Mouse (Mus musculus) thymus, adult 2 months (tissue): ENCODE measurements around the gene Atn1. TPM values are rescaled to one million over a fixed set of nuclear protein-coding genes. Genes with fewer than 3 reads are reported as not detected.

Source experiments
- DNase-seq: peaks from one replicate; pipeline ENCODE4 v3.0.0; 2021
- H3K27ac ChIP-seq: fragments of 200-500 bp; 2 replicates; pipeline ENCODE4 v1.5.1; 2012; ENCODE audit warnings: low read length, control low read depth; ENCODE audit not compliant: control insufficient read depth, insufficient read depth
- H3K27me3 ChIP-seq: fragments of 200-500 bp; 2 replicates; pipeline ENCODE4 v1.6.1; 2012; ENCODE audit warnings: mild to moderate bottlenecking, low read length, moderate library complexity, mixed read lengths; ENCODE audit not compliant: control insufficient read depth, insufficient read depth
- H3K36me3 ChIP-seq: fragments of 200-500 bp; 2 replicates; pipeline ENCODE4 v1.6.1; 2012; ENCODE audit warnings: mild to moderate bottlenecking, low read length, moderate library complexity; ENCODE audit not compliant: control insufficient read depth, insufficient read depth
- H3K4me1 ChIP-seq: fragments of 200-500 bp; replicated peaks from 2 replicates; pipeline ENCODE4 v1.6.1; 2012; ENCODE audit warnings: low read length; ENCODE audit not compliant: control insufficient read depth, insufficient read depth
- H3K4me3 ChIP-seq: fragments of 200-500 bp; 2 replicates; pipeline ENCODE4 v1.5.1; 2012; ENCODE audit warnings: mild to moderate bottlenecking, low read length, control low read depth, moderate library complexity; ENCODE audit not compliant: control insufficient read depth, insufficient read depth
- CTCF ChIP-seq: fragments of 200-500 bp; IDR thresholded peaks from 2 replicates; pipeline ENCODE4 v1.5.1; 2012; ENCODE audit warnings: mild to moderate bottlenecking, control low read depth, low read length, moderate library complexity, borderline replicate concordance; ENCODE audit not compliant: control insufficient read depth, poor library complexity, insufficient read depth; ENCODE audit errors: extremely low read depth
- POLR2A ChIP-seq: fragments of 200-500 bp; IDR thresholded peaks from 2 replicates; pipeline ENCODE4 v1.6.1; 2012; ENCODE audit warnings: mild to moderate bottlenecking, low read length, control low read depth, moderate library complexity; ENCODE audit not compliant: control insufficient read depth, poor library complexity, insufficient read depth; ENCODE audit errors: extremely low read depth
- WGBS: fragments of 180-500 bp; shearing (Covaris S2); methylation state at CpG from one replicate; pipeline ENCODE4 v1.1.7; 2018; 5-methylcytosine and 5-hydroxymethylcytosine counted together
- polyA plus RNA-seq: library from polyadenylated mRNA; depleted of rRNA; stranded (reverse); fragments of >200 nt; gene quantifications from 2 replicates; pipeline ENCODE4 v1.2.3, GENCODE M21; 2012

The Atn1 gene
- polyA plus RNA-seq, 1 experiment = 48.3 TPM

DNA sequence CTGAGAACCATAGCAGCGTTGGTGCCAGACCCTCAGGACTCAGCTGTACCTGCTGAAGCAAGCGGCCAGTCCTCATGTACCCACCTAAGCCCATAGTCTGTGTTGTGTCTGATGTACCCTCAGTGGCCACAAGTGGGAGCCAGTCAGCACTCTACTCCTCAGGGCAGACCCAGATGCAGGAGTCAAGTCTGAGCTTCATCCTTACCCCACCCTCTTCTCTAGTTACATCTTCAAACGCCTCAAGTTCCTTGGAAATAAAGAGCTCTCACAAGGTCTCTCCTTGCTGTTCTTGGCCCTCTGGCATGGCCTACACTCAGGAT is 53.6 kb downstream of the Atn1 start:
- Histone ChIP-seq H3K4me1 (no peaks in the 10 kb centered on the region), H3K36me3 (peaks cover 47% of the 10 kb centered on the region), H3K4me3 (no peak overlapping the region), H3K27ac (no peak overlapping the region), H3K27me3 (no peaks in the 10 kb centered on the region)
- DNase-seq = peak; percentile 87
- peak; percentile 80; the same call in 1 of the 2 replicates for TF ChIP-seq CTCF
- no peak for TF ChIP-seq POLR2A
- WGBS = 63% methylated on average over 3 of the region's 3 CpGs

DNA sequence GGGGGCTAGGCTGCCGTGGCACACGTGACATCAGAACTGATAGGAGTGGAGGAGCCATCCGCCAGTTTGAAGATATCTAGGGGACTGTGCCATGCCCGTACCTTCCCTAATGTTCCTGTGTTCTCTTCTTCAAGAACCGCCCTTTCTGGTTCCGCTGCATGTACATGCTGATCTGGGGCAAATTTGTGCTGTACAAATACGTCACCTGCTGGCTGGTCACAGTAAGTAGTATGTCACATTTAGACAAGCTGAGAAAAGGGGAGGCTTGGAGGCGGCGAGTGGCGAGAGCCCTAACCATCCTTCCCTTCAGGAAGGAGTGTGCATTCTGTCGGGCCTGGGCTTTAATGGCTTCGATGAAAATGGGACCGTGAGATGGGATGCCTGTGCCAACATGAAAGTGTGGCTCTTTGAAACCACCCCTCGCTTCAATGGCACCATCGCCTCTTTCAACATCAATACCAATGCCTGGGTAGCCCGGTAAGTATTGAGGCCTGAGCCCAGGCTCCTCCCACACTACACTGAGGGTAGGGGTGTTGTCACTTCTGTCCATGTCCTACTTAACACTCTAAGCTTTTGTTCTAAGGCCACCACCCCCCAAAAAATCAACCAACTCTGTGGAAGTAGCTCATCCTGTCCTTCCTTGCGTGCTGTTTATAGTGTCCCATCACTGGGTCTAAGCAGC is 54.1 kb downstream of the Atn1 start:
- no peak overlapping the region for H3K27ac ChIP-seq
- no peak for DNase-seq
- WGBS = 93% methylated on average over 17 of the region's 17 CpGs
- TF ChIP-seq POLR2A (no peak), CTCF (no peak)
- H3K36me3 ChIP-seq = peaks cover 47% of the 10 kb centered on the region
- no peaks in the 10 kb centered on the region for H3K27me3 ChIP-seq
- H3K4me1 ChIP-seq = no peaks in the 10 kb centered on the region
- no peak overlapping the region for H3K4me3 ChIP-seq

DNA sequence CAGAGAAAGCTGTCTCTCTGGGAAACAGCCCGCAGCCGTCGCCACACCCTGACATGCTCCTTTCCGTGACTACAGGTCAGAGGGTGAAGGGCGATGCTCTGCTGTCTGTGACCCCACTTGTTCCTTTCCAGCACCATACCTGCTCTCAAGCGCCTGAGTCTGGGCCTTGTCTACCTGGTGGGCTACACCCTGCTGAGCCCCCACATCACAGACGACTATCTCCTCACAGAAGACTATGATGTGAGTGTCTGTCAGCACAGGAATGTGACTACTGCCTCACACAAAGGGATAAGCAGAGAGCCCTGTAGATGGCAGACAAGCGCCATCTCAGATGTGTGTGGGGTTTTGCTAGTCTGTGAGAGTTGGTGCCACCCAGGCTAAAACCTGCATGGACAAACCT is 55.0 kb downstream of the Atn1 start:
- Histone ChIP-seq H3K27me3 (no peaks in the 10 kb centered on the region), H3K27ac (no peak overlapping the region), H3K36me3 (peaks cover 45% of the 10 kb centered on the region), H3K4me1 (no peaks in the 10 kb centered on the region), H3K4me3 (no peak overlapping the region)
- TF ChIP-seq POLR2A (no peak), CTCF (no peak)
- 94% methylated on average over 8 of the region's 8 CpGs for WGBS
- peak; percentile 50 for DNase-seq

DNA sequence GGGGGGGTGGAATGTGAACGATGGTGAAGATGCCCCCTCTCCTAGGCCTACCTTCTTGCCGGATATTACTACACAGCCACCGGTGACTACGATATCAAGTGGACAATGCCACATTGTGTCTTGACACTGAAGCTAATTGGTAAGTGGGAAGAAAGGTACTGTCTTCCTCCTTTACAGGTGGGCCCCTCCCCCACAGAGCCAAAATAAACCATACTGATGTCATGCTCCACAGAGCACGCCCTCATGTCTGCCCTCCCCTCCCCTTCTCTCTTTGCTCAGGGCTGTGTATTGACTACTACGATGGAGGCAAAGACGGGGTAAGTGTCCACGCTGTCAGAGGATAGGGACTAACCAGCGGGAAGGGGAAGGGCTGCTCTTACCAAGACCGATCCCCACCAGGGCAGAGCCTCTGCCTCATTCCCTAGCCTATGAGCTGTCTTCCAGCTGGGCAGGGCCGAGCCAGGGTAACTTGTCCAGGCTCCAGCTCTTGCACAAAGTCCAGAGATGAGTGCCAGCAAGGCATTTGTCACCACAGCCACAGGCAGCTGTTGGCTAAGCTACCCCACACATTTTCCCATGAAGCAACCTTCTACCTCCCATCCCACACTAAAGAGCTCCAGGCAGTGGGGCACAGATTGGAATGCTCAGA is 56.2 kb downstream of the Atn1 start:
- peaks cover 37% of the 10 kb centered on the region for H3K36me3 ChIP-seq
- no peaks in the 10 kb centered on the region for H3K27me3 ChIP-seq
- no peaks in the 10 kb centered on the region for H3K4me1 ChIP-seq
- no peak for DNase-seq
- TF ChIP-seq CTCF (no peak), POLR2A (no peak)
- H3K27ac ChIP-seq = no peak overlapping the region
- 90% methylated on average over 11 of the region's 11 CpGs for WGBS
- no peak overlapping the region for H3K4me3 ChIP-seq

DNA sequence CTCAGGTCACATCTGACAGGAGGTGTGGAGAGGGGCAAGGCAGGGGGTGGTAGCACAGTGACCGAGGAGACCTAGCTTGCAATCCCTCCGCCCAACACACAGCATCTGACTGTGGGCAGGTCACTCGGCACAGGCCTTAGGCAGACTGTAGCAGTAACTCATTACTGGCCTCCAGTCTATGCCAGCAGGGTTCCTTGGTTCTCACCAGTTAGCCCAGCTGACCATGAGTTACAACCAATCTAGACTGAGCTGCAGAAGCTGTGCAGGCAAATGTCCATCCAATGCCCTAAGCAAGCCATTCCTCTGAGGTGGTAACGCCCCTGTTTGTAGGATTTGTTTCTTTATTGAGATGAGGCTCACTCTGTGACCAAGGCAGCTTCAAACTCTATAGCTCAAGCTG is 57.0 kb downstream of the Atn1 start:
- H3K27ac ChIP-seq = no peak overlapping the region
- no peak for DNase-seq
- peaks cover 6% of the 10 kb centered on the region for H3K4me1 ChIP-seq
- H3K36me3 ChIP-seq = peaks cover 29% of the 10 kb centered on the region
- H3K27me3 ChIP-seq = no peaks in the 10 kb centered on the region
- WGBS = 91% methylated on average over 4 of the region's 4 CpGs
- no peak overlapping the region for H3K4me3 ChIP-seq
- no peak for TF ChIP-seq CTCF
- no peak for TF ChIP-seq POLR2A

DNA sequence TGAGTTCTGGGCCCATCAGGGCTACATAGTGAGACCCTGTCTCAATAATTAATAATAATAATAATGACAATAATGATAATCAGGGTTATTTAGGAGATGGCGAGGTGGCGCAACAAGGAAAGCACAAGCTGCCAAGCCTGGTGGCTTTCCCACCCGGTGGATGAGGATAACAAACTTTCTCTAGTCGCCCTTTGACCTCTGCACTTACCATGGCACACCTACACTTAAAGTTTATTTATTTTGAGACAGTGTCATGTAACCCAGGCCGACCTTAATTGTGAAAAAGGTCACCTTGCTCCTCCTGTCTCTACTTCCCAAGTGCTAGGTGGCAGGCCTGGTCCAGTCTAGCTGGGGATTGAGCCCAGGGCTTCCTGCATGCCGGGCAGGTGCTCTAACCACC is 57.6 kb downstream of the Atn1 start:
- WGBS = 95% methylated on average over 6 of the region's 6 CpGs
- no peak for DNase-seq
- Histone ChIP-seq H3K4me1 (peaks cover 12% of the 10 kb centered on the region), H3K27me3 (no peaks in the 10 kb centered on the region), H3K36me3 (peaks cover 23% of the 10 kb centered on the region), H3K27ac (no peak overlapping the region), H3K4me3 (no peak overlapping the region)
- TF ChIP-seq POLR2A (no peak), CTCF (no peak)

DNA sequence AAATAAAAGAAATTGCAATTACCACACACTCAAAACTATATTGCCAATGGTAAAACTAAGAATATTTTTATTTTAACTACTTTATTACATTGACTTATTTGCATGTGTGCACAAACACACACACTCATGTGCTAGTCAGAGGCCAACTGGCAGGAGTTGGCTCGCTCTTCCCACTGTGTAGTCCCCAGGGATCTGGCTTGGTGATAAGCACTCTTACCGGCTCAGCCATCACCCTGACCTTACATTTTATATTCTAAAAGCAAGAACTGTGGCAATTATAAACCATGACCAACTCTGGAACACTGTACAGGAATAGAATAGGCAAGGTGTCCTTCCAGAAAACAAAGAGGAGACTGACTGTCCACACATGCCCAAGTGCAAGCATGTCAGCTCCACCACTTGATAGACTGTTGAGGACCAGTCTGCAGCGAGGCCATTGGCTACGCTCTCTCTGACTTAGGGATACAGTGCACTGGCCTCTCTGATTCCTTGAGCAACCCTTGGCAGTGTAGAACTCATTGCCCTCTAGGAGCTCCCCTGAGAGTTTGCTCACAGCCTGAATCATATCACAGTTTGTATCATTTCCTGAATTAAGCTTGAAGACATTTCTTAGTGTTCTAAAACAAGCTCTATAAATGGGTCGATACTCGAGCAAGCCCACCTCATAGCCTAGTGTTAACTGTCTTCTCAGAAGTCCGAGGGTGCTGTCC is 59.7 kb downstream of the Atn1 start:
- no peak for TF ChIP-seq POLR2A
- TF ChIP-seq CTCF = no peak
- no peak overlapping the region for H3K4me3 ChIP-seq
- 97% methylated on average over 7 of the region's 7 CpGs for WGBS
- no peak for DNase-seq
- peaks cover 4% of the 10 kb centered on the region; the same call in 1 of the 2 replicates for H3K36me3 ChIP-seq
- no peak overlapping the region for H3K27ac ChIP-seq
- H3K27me3 ChIP-seq = no peaks in the 10 kb centered on the region
- peaks cover 19% of the 10 kb centered on the region for H3K4me1 ChIP-seq
